Mouse (Mus musculus) MN1 (cell line): Measurements from ENCODE around the gene Cep162.
A peak's percentile ranks its signal among the peaks of the same experiment; 100 is the strongest.

ENCODE experiments used
- DNase-seq: peaks from one replicate; pipeline ENCODE4 v3.0.0-alpha.2; 2016; ENCODE audit warnings: low spot score

Cep162 gene

DNA sequence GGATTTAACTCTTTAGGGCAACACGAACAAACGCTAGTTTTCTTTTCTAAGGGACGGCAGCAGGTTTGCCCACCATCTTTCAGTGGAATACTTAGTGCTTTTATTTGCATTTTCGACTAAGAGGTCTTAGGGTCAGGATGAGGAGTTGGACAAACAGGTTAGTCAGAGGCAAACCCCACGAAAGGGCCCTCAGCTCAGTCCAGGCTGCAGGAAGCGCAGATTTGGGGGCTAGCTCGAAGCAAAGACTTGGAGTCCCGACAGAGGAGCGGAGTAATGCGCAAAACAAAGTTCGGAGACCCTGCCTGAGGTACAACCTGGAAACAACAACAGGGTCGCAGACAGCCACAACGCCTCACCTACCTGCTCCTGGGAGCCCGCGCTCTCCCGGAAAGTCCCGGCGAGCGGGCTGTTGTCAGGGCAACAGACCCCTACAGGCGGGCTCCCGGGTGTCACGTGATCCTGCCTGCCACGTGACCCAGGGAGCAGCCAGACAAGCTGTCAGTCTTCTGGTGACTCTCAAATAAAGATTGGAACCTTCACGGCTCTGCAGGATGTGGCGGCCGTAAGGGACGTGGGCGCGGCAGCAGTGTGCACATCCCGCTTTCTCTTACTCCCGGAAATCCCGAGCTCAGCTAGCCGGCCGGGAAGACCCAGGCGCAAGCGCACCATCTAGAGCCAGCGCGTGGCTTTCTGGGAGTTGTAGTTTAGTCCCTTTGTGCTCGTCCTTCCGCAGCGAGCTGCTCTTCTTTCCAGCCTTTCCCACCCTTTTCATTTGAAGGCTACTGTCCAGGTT, at the start of gene Cep162:
Cep162 (minus strand) TSS at position 634 of the 793 bp plus-strand sequence.
- DNase-seq, result peak; percentile 91

GRCm38 (mm10) chr9:87303196-87303595, 47.9 kb upstream of the Cep162 start:
- DNase-seq, result no peak

DNA sequence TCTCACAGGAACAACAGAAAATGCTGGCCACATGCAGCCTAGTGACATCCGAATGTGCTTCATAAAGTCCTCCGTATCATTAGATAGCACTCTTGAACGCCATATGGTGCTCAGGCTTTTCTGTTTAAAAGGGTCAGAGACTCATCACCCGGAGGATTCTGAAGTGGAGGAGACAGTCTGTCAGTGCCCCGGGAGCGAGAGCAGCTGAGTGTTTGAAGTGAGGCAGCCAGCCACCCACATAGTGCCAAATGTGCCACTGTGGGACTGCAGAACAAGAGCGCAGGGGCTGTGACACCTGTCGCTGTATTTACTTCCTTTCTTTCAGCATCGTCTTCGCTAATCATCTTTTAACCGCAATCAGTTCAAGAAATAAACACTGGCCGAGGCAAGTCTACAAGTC, 43.6 kb upstream of the Cep162 start:
- no peak for DNase-seq

GRCm38 (mm10) chr9:87297522-87297921, 42.2 kb upstream of the Cep162 start:
- no peak for DNase-seq

- no peak for DNase-seq
These were observed 327 bp upstream of the Cep162 start for GRCm38 (mm10) chr9:87255696-87256030.

DNA sequence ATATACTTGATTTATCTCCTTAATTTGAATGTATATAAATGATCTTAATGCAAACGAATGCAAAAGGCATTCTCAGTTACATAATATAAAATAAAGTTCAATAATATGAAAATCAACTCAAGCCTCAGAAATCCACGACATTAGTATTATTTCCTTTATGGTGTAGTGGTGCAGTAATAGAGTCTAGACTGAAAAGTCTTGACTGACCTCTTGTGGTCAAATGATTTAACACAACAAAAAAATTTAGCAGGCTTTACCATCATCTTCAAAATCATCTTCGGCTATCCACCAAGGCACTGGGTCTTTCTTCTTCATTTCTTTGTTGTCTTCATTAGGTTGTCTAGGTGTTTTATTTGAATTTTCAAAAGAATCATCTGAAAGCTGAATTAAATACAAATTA, 7.2 kb downstream of the Cep162 start:
- DNase-seq, result peak; percentile 55

DNA sequence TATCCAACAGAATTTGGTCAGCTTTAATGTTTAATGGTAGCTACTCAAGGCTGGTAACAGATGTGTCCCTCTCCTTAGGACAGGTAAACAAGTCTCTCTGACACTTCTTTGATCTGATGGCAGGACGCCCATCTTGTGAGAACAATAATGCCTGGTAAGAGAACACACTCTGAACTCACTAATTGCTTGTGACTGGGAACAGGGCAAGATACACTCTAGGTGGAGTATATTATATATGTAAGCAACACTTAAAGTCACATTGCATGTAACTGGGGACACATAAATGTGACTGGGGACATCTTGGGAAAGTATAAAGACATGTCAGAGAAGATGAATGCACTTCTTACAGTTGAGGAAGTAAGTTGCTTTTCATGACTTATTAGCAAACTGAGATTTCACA, 7.7 kb downstream of the Cep162 start:
- no peak for DNase-seq

DNA sequence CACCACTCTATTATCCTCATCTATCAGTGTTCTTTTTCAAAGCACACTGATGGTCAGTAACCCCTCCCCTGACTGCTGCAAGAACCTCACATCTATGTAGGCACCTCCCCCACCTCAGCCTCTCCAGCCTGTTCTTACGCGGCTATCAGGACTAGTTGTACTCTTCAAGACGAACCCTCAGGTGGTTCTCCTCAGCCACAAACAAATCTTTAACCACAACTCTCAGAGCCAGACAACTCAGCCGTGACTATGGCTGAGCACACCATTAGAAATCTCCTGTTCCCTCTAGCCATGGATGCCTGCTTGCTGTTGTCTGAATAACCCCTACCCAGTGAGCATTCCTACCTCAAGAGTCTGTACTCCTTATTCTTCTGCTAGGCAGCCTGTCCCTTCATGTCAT, 42.1 kb downstream of the Cep162 start:
- DNase-seq, result no peak

- DNase-seq, result no peak
These were observed 44.5 kb downstream of the Cep162 start for GRCm38 (mm10) chr9:87210830-87211339.

DNA sequence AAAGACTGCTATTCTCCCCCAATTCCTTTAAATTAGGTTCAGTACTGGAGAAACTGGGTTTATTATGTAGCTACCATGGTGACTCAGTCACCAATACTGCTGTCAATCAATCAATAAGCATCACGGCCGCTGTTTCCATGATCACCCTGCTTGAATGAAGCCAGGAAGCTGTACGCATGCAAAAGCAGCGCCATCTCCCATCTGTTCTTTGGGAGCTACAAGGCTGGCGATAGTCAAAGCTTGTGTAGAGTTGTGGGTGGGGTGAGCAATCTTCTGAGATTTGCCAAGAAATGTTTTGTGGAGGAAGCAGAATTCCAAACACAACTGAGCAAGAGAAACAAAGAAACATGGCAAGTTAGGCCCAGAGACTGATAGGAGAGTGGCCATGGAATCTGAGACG, 52.9 kb downstream of the Cep162 start:
- DNase-seq, result no peak

GRCm38 (mm10) chr9:87200919-87201318, 54.4 kb downstream of the Cep162 start:
- no peak for DNase-seq

GRCm38 (mm10) chr9:87200426-87200825, 54.9 kb downstream of the Cep162 start:
- DNase-seq, result no peak

GRCm38 (mm10) chr9:87198036-87198435, 57.3 kb downstream of the Cep162 start:
- no peak for DNase-seq

GRCm38 (mm10) chr9:87197277-87197676, 58.1 kb downstream of the Cep162 start:
- no peak for DNase-seq

DNA sequence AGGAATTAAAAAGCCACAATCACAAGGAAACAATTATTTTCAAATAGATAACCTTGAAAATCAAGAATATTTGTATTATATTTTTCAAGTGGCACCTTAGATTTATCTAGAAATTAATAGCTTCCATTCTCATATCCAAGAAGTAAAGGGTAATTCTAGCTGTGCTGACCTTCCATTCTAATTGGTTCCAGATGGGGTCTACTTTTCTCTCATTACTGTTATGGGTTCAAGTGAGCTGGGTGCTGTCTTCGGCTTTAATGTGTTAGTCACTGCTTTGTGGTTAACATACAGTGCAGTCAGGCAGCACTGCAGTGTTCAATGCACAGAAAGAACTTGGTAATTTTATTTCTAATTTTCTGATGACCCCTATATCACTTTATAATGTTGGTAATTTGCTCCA, 61.6 kb downstream of the Cep162 start:
- DNase-seq, result no peak

- DNase-seq, result no peak
These were observed 68.0 kb downstream of the Cep162 start for GRCm38 (mm10) chr9:87187336-87187735.

DNA sequence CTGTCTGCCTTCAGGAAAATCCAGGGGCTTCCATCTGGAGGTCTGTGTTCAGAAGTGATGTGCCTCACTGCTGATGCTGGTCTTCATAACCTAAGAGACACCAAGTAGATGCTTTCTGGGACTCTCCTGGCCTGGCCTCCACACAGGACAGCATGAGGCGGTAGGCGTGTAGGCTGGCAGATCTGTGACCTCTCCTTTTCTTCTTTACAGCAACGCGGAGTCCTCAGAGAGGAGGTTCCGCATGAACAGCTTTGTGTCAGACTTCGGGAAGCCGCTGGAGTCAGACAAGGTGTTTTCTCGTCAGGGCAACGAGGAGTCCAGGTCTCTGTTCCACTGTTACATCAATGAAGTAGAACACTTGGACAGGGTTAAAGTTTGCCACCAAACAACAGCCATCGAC, 73.1 kb downstream of the Cep162 start:
- DNase-seq, result no peak

- no peak for DNase-seq
These were observed 76.8 kb downstream of the Cep162 start for GRCm38 (mm10) chr9:87178534-87178933.

GRCm38 (mm10) chr9:87171517-87171916, 83.8 kb downstream of the Cep162 start:
- no peak for DNase-seq

DNA sequence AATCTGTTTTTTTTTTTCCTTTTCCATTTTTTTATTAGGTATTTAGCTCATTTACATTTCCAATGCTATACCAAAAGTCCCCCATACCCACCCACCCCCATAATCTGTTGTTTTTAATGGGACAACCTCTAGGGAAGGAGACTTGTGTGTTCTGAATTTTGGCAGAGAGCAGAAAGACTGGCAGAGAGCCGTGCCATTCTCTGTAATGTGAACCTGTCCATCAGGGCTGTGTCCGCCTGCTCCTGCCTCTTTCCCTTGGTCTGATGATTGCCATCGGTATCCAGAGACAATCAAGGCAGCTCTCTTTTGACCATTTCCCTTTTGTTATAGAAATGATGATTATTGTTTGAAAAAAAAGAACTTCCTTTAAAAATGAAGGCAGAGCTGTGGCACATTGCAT, 84.4 kb downstream of the Cep162 start:
- DNase-seq, result no peak

DNA sequence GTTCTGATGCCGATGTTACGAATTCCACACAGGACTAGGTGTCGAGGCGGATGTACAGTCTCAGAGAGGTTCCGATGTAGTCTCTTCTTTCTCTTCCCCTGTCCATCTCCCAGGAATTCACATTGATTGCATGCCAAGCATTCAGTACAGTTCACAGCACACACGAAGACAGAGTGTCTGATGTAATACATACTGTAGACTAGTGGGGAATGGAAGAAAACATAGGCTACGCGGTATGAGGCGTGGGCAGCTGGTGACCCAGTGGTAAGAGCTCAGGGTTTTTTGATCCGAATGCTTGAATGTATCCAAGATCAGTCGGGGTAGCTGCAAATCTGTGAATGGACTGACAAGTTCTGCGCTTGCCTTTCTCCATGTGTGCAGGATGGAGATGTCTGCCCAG, 86.2 kb downstream of the Cep162 start:
- DNase-seq, result no peak

GRCm38 (mm10) chr9:87168051-87168450, 87.3 kb downstream of the Cep162 start:
- no peak for DNase-seq

- DNase-seq, result peak; percentile 35
These were observed 88.1 kb downstream of the Cep162 start for GRCm38 (mm10) chr9:87167001-87167830.
